Mouse (Mus musculus): ENCODE results near the gene Ube3c.

Gene Ube3c

GRCm38 (mm10) chr5:29672551-29672950 is 103.5 kb downstream of the Ube3c start:
- no peak for DNase-seq (ENCODE audit: extremely low read depth, low read depth)

GRCm38 (mm10) chr5:29674305-29674704 is 105.3 kb downstream of the Ube3c start:
- DNase-seq (ENCODE audit: extremely low read depth, low read depth) = no peak

DNA sequence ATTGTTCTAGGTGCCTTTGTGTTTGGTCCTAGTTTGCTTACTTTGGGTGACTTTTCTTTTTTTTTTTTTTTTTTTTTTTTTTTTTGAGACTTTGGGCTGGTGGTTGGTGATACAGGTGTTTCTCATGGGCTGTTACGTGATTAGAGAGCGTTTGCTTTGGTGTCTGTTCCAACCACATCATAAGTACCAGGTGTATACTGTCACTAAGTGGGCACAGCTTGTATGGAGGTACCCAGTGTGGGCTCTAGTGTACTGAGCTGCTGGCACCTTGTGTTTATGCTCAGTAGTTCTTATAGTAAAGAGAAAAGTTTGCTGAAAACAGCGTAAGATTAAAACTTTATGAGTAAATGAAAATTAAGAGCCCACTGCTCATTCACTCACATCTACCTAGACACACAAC is 107.4 kb downstream of the Ube3c start:
- DNase-seq (ENCODE audit: extremely low read depth, low read depth) = no peak

GRCm38 (mm10) chr5:29685085-29685484 is 116.0 kb downstream of the Ube3c start:
- no peak for DNase-seq (ENCODE audit: extremely low read depth, low read depth)

GRCm38 (mm10) chr5:29687671-29688070 is 118.6 kb downstream of the Ube3c start:
- DNase-seq (ENCODE audit: extremely low read depth, low read depth) = peak; percentile 11

DNA sequence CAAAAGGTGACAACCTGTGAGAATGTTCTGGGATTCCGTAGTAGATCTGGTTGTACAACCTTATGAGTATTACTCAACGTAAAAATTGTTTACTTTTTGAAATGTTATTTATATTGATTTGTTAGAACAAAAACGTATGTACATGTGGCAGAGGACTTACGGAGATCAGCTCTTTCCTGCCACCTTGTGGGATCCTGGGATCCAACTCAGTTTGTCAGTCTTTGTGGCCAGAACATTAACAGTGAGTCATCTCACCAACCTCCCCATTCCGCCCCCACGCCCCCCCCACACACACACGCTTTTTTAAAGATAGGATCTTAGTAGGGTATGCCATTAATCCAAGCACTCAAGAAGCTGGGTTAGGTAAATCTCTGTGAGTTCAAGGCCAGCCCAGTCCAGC is 119.3 kb downstream of the Ube3c start:
- DNase-seq (ENCODE audit: extremely low read depth, low read depth) = no peak

GRCm38 (mm10) chr5:29698493-29698892 is 129.5 kb downstream of the Ube3c start:
- DNase-seq (ENCODE audit: extremely low read depth, low read depth) = no peak

DNA sequence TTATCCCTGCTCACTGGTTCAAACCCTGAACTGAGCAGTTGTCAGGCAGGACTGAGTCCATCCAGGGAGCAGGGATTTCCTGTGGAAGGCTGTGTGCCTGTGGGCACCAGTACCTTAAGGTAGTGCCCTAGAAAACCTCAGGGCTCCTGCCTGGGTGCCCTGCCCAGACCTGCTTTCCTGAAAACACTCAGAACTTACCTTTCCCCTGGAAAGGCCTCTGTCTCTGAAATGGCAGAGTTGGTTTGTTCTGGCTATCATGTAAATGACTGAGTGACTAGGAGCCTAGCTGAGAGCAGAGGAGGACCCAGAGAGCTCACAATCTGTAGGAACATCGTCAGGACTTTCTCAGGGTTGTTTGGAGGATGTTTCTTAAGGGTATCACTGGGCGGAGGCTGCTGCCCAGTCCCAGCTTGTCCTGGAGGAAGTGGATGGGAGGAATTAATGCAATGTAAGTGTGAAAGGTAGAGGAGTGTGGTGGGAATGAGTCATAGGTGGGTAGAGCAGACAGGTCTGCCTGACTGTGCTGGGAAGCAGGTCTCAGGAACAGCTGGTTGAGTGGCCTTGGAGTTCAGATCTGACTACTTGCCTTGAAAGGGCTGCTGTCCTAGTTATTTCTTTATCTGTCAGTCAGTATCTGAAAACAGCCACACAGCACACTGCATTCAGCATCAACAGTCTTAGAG is 130.6 kb downstream of the Ube3c start:
- DNase-seq (ENCODE audit: extremely low read depth, low read depth) = no peak

DNA sequence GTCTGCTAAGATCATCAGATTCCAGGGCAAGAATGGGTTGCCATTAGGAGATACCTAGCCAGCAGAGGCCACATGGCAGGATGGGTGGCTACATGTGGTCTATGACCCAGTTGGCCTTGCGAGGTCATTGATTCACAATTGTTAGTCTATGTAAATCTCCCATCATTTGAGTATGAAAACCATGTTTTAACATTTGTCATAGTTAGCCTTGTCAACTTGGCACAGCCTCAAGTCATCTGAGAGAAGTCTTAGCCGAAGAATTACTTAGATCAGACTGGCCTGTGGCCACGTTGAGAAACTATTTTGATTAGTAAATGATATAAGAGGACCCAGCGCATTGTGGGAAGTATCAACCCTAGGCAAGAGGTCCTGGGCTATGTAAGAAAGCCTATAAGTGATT is 138.2 kb downstream of the Ube3c start:
- DNase-seq (ENCODE audit: extremely low read depth, low read depth) = no peak

DNA sequence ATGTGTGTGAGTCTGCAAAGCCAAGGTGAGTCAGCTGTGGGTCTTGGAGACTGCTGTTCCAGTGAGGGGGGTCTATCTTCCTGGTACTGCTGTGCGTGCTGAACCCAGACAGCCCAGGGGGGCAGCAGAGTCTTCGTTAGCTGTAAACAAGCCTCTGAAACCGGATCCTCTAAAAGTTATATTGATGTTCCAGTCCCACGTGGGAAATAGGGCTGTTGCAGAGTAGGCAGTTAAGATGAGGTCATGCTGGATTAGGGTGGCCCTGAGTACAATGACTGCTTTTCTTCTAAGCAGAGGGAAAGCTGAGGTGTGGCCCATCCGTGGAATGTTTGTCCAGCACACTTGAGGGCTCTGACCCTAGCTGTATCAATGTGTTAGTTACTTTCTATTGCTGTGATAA is 139.2 kb downstream of the Ube3c start:
- no peak for DNase-seq (ENCODE audit: extremely low read depth, low read depth)

GRCm38 (mm10) chr5:29711631-29712030 is 142.6 kb downstream of the Ube3c start:
- no peak for DNase-seq (ENCODE audit: extremely low read depth, low read depth)

GRCm38 (mm10) chr5:29712906-29713305 is 143.9 kb downstream of the Ube3c start:
- no peak for DNase-seq (ENCODE audit: extremely low read depth, low read depth)

- no peak for DNase-seq (ENCODE audit: extremely low read depth, low read depth)
Measured at GRCm38 (mm10) chr5:29721159-29721558, 152.1 kb downstream of the Ube3c start.

- no peak for DNase-seq (ENCODE audit: extremely low read depth, low read depth)
Measured at GRCm38 (mm10) chr5:29725369-29725768, 156.3 kb downstream of the Ube3c start.

Measured in MEL-GATA-1-ER (cell line).